Mouse (Mus musculus) CH12F3 (cell line): ENCODE data around the gene Herc1.

Experiments used
- in situ Hi-C: fragments of 300-500 bp; cut with MboI; formaldehyde crosslinking; loops from 2 replicates; pipeline ENCODE4 v1.14.3; 2020; ENCODE audit warnings: low sequenced_read_pairs

Herc1 gene

DNA sequence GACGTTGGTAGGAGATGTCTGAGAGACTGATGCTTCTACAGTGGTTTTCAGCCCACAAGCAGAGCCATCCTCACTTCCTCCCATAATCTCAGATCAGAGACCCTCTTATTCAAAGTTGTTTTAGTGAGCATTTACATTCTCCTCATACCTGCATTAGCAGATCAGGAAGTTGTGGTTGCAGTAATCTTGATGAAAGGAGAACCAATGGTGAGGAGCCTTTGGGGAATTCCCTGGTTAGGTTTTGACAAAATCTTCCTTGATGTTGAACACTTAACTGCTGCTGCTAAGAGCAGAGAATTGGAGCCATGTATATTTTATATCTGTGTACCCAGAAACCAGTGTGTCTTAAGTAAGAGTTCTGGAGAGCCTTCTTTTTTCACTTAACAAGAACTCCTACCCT is 142.1 kb downstream of the Herc1 start:
- in situ Hi-C loops: no loop called here

DNA sequence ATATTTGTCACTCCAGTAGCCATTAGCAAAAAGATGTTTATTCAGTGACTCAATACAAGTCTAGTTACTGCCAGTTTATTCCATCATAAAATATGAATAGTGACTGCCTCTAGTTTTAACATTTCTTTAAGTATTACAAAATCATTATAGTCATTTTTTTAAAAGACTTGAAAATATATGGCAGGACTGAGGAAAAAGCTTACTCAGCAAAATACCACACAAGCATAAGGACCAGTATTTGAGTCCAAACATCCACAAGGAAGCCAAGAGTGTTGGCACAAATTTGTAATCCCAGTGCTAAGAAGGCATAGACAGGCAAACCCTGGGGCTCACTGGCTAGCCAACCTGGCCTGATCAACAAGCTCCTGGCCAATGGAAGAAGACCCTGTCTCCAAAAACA is 143.7 kb downstream of the Herc1 start:
- in situ Hi-C loops: no loop called here

DNA sequence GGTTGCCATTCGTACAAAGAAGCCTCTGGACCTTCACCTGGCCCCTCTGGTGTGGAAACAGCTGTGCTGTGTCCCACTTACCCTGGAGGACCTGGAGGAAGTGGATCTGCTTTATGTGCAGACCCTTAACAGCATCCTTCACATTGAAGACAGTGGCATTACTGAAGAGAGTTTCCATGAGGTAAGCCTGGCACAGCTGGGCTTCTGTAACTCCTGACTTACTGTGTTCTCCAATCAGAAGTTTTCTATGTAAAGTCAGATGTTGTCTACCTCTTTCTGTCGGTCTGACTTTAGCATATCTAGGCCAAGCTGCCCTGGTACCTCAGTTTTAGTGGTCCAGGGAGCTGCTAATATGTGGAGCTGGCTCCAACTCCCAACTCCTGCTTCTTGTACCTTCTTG is 151.0 kb downstream of the Herc1 start:
- in situ Hi-C loops: no loop called here

DNA sequence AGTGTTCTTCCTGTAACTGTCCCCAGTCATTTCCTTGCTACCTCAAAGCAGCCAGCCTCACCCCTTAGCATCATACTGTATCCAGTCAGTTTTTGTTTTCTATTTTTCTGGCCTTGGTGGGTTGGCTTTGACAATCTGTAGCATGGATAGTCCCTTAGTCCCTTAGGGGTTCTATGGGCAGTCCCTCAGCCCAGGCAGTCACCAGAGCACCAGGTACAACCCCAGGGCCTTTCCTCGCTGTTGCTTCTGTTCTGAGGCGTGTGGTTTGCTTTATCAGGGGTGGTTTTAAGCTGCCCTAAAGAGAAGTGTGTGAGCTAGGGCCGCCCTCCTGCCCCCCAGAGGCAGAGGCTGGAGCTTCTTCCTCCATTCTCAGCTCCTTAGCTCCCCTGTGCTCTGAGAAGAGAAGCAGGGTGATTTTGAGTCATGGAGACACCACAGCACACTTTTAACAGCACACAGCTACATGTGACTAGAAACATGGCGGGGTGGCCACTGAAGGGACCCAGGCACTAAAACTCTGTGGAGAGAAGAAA is 153.7 kb downstream of the Herc1 start:
- in situ Hi-C loops: no loop called here

DNA sequence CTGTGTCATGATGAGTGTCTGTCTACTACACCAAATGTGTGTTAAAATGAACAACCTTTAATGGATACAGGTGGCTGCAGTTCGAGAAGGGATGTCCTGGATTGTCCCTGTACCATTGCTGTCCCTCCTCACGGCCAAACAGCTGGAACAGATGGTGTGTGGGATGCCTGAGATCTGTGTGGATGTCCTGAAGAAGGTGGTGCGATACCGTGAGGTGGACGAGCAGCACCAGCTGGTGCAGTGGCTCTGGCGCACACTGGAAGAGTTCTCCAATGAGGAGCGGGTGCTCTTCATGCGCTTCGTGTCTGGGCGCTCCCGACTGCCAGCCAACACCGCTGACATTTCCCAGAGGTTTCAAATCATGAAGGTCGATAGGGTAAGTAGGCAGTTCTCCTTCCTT is 154.3 kb downstream of the Herc1 start:
- in situ Hi-C loops: no loop called here

DNA sequence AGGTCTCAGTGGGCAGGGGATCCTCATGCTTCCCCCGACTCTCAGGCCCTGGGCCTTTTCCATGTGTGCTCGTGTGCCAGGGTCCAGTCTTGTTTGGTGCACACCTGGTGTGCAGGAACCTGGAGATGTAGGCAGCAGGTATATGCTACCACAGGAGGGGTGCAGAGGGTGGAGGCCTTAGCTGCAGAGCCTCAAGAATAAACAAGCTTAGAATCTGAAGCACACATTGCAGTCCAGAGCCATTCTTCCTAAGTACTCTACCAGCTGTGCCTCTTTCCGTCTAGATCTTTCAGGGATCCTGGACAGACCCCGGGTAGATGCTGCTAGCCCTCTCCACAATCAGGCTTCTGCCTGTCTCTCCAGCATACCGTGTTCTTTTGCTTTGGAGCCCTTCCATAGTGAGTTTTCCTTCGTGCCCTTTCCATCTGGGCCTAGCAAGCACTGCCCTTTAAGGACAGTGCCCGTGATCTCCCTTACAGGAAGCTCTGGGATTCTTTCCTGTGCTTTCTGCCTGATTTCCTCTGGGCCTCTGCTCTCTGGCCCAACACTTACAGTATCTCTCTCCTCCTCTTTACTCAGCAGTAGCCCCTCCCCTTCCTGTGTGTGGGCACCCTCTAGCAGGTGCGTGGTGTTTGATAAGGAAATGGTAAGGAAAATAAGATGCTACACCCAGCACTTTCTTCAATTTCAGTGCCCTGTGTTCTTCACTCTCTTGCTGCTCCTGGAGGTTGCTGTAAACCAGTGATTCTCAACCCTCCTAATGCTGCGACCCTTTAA is 155.1 kb downstream of the Herc1 start:
- in situ Hi-C loops: no loop called here

DNA sequence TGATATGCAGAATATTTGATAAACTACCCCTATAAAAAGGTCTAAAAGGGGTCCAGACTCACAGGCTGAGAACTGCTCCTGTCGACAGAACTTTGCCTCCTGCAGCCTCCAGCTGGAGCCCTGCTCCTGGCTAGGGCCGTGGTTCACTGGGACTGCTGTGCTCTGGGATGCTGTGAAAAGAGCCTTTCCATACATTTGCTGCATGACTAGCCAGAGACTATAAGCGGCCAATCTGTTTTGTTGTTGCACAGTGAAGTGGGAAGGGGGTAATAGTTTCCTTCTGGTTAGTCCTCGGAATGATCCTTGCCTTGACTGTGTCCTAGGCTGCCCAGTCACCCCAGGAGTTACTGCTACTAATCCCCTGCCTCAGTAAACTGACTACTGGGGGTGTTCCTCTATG is 155.8 kb downstream of the Herc1 start:
- in situ Hi-C loops: no loop called here

DNA sequence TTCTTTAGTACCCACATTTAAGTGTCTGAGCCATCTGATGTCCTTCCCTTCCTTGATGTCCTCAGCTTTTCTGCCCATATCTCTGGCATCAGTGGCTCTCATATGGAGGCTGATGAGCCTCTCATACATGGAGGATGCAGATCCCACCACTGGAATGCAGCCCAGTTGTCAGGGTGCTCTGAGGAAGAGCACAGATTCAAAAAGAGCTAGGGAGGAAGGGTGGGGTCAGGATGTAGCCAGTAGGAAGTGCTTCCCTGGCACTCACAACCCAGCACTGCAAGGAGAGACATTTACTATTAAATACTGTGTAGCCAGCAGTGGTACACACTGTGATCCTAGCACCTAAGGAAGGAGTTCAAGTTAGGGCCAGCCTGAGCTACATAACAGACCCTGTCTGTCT is 156.2 kb downstream of the Herc1 start:
- in situ Hi-C loops: no loop called here

DNA sequence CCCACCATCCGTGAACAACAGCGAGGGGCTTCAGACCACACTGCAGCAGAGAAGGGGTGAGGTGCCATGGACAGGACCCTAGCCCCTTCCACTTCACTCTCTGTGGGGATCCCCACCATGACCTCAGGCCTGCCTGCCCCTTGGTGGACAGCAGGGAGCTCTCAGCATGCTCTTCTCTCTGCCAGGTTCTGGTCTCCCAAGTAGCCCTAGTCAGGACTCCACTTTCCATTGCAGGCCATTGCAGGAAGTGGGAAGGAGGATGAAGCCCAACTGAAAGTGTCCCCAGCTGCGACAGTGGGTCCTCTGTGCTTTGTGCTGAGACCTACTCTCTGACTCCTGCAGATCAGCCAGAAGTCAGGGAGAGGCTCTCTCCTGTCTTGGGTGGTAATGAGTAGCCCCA is 157.4 kb downstream of the Herc1 start:
- in situ Hi-C loops: no loop called here

DNA sequence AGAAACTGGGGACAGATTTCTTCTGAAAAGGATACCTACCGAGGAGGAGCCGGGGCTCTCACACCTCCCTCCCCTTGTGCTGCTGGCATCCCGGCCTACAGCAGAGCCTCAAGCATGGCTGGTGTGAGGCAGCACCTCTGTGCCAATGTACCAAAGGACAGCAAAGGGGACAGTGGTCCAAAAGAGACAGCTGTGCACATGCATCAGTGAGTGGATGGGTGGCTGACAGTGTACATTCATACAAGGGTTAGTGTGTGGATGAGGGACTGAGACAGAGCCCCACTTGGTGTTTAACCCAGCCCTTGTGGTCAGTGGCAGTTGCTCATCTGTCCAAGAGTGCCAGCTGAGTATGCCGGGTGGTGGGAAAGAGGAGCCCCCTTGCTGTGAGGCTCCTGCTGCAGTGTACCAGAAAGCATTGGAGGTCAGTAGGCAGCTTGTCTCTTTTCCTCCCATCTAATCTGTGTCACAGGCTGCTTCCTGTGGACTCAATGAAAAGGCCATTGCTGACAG is 158.7 kb downstream of the Herc1 start:
- in situ Hi-C loops: no loop called here

DNA sequence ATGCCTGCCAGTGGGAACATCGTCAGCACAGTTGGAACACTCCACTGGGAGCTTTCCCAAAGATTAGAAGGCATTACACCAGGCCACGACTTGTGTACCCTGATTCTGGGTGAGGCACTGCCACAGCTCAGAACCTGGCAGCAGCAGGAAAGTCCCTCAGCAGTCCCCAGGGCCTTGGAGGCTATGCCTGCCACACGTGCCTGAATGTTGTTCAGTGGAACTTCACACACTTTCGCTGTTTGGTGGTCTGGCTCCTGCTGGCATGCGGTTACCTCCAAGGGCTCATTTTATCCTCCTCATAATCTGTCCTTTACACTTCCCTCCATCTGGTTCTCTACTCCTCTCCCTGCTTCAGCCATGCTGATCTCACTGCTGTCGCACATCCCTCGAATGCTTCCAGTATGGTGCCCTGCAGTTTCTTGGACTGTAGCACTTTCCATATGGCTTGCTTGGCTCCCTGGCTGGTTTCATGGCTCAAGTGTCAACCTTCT is 160.1 kb downstream of the Herc1 start:
- in situ Hi-C loops: loop anchor here (10.0 kb wide), 1 partner anchor 194 kb away; no protein-coding TSS in a partner anchor

DNA sequence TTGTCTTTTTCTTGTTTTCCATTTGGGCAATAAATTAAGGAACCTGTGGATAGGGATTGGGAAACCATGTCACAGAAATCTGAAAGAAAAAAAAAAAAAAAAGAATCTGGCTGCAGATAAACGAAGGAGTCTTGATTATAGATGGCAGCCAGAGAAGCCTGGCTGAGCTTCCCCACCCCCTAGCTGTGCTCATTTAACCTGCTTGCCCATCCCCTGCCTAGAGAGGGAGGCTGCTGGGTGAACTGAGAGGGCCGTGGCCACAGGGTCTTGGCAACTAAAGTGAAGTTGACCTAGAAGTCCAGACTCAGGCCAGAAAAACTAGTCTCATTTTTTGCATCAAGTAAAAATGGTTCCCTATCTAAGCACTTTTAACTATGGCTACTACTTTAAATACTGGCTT is 160.7 kb downstream of the Herc1 start:
- in situ Hi-C loops: loop anchor here (10.0 kb wide), 1 partner anchor 194 kb away; no protein-coding TSS in a partner anchor

DNA sequence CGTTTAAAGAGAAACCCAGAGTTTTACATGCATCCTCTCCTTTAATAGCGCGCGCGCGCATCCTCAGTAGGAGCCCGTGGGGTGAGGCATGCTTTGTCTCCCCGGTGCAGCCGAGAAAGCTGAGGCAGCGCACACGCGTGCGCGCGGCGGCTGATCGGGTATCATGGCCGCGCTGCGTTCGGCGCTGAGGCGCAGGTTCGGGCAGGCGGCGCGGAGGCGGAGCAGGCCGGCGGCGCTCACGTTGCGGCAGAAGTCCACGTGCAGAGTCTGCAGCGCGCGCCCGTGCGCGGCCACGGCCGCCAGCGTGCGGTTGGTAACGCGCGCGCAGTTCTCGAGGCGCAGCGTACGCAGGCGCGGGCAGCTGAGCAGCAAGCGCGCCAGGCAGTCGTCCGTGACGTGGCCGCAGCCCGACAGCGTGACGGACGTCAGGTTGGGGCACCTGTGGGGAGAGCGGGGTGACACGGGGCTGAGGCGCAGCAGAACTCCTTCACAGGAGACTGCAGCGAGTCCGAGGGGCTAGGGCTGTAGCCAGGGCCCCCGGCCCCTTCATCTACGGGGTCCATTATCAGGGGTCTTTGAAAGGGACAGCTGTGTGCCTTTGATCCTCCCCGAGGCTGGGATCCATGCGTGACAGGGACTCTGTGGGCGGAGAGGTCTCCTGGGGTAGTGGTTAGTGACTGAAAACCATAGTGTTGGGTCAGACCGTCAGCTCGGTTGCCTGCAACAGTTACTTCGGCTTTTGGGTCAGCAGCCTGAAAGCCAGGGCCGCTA is 161.5 kb downstream of the Herc1 start:
- in situ Hi-C loops: loop anchor here (10.0 kb wide), 1 partner anchor 193 kb away; no protein-coding TSS in a partner anchor

DNA sequence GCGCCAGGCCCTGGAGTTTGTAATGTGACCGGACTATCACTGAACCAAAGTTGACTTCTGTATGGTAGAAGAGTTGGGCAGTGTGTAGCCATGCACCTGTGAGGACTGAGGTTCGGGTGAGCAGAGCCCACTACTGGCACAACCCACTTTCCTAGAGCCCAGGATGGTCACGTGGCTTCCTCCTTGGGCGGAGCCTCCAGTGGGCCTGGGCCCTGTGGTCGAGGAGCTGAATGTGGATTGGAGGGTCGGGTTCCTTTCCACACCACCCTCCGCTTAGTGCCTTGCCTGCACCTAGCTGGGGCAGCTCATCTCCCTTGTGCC is 162.1 kb downstream of the Herc1 start:
- in situ Hi-C loops: loop anchor here (10.0 kb wide), 1 partner anchor 192 kb away; no protein-coding TSS in a partner anchor

DNA sequence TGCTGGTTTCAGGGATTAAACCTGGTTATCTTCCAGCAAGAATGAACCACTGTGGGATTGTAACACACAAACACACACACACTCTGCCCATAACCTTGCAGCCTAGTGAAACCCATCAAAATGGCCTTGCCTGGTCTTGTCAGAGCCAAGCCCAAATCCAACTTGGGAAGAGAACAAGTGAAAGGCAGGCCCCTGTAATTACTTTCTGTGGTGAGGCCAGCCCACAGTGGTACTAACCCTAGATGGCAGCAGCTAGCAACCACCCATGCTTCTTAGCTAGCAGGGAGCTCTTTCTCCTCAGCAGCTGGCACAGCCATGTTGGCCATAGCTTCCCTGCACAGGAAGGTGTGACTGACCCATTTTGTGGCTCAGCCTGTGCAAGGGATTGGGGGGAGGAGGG is 162.9 kb downstream of the Herc1 start:
- in situ Hi-C loops: loop anchor here (10.0 kb wide), 1 partner anchor 192 kb away; no protein-coding TSS in a partner anchor

DNA sequence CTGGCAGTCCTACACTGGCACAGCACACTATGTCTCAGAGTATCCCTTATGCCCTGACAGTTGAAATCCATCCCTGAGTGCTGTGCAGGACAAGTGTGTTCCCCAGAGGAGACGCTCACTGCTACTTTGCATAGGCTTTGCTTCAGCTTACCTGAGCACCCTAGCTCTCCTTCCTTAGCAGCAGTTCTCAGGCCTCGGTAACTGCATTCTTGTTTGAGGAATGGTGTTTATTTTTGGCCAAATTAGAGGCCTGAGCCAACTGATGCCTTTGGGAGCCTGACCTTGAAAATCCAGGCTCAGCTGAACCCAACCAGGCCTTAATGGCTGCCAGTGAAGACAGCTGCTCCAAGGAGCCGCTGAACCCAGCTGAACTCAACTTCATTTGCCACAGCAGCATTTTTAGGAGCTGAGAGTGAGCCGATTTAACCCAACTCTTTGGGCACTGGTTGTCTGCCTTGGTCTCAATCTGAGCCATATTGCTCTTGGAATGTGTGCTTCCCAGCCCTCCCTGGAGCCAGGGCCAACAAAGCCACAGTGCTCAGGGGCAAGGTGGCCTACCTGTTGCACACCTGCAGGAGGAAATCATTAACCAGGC is 163.5 kb downstream of the Herc1 start:
- in situ Hi-C loops: loop anchor here (10.0 kb wide), 1 partner anchor 191 kb away; no protein-coding TSS in a partner anchor

DNA sequence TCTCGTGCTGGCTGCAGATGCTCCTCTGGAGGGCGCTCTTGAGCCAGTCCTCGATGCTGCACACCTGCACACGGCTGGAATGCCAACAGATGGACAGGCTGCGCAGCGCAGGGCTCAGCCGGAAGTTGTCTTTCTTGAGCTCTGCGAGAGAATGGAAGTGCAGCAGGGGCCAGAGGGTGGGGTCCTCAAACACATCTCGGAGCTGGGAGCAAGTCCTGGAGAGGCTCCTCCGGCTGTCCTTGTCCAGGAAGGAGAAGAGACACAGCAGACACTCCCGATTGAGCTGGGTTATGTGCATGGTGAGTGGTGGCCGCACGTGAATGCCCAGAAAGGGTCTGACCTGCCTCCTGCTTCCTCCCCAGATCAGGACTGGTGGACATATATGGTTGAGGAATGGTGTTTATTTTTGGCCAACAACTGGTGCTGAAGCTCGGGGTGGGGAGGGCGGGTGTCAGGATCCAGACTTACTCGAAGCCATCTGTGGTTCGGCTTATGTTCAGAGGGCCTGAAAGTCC is 164.1 kb downstream of the Herc1 start, which contains the start of gene Fbxl22:
Gene Fbxl22 (minus strand): TSS at position 338 of the 515 bp plus-strand sequence.
- in situ Hi-C loops: loop anchor here (10.0 kb wide), 1 partner anchor 190 kb away; no protein-coding TSS in a partner anchor

DNA sequence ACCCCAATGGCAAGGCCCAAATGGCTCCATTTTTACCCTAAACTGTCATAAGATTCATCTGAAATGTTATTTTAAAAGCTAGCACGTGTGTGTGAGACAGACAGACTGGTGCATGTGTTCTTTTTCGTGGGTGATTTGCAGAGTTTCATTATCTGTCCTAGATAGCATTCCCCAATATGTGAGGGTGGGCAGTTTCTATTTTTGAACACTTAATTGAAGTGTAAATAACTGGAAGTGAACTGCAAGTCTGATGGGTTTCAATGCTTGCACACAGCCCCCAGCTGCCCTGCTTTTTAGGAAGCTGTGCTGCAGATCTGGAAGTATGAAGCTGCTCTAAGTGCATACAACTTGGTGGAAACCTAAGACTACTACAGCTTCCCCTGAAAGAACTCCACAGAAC is 164.9 kb downstream of the Herc1 start:
- in situ Hi-C loops: loop anchor here (10.0 kb wide), 1 partner anchor 190 kb away; no protein-coding TSS in a partner anchor

DNA sequence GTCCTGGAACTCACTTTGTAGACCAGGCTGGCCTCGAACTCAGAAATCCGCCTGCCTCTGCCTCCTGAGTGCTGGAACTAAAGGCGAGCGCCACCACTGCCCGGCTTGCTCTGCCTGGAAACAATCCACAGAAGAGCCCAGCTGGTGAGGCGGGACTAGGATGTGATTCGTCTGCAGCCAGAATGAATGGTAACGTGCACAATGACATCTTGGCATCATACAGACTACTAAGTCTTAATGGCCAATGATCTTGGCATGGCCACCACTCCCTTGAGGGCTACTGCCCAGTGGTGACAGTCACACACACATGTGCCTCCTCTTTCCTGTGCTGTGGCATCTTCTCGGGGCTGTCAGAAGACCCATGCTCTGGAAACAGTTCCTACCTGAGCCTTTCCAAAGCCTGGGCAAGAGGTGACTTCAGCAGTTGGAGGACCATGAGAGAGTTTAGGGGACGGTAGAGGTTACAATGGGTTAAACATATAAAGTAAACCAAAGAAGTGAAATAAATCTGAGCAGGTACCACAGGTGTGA is 165.5 kb downstream of the Herc1 start:
- in situ Hi-C loops: loop anchor here (10.0 kb wide), 1 partner anchor 189 kb away; no protein-coding TSS in a partner anchor

DNA sequence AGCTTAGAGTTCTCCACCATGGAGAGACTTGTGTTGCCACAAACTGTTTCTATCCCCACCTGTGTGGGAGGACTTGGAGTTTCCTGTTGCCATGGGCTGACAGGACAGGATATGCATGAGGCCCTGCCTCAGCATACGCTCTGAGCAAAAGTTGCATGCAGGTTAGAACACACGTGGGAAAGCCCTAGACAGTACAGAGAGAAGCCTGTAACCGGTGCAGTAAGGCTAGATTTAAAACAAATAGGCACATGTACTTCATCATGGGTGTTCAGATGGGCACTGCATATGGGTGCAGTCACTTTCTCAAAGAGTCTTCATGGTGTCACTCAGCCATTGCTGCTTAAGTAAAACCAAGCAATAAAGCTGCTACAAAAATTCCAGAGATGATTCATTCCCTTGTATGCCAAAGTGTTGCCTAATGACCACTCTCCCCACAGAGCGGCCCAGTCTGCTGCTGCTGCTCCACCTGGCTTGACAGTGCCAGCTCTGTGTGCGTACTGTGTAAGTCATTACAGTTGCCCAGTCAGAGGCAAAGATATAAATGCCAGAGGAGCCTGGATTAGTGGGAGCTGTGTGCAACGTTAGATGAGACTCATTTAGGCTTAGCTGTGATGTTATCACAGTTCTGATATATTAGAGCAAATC is 166.2 kb downstream of the Herc1 start:
- in situ Hi-C loops: loop anchor here (10.0 kb wide), 1 partner anchor 188 kb away; no protein-coding TSS in a partner anchor
